Mouse (Mus musculus) heart, embryonic 12.5 days (tissue): ENCODE data around the gene Fam120b. TPM values are rescaled to one million over a fixed set of nuclear protein-coding genes. Genes with fewer than 3 reads are reported as not detected.
A peak's percentile ranks its signal among the peaks of the same experiment; 100 is the strongest.

ENCODE experiments used
- ATAC-seq: fragments of 200-750 bp; cut with Nextera tagmentation; 2 replicates; pipeline ENCODE4 v1.8.0; 2017; ENCODE audit warnings: moderate TSS enrichment, moderate library complexity; ENCODE audit not compliant: insufficient number of reproducible peaks, low FRiP score
- H3K27ac ChIP-seq: fragments of 300-500 bp; sonication (generic); 2 replicates; pipeline ENCODE4 v1.5.1; 2016; ENCODE audit warnings: mild to moderate bottlenecking, moderate library complexity; ENCODE audit not compliant: poor library complexity, severe bottlenecking
- H3K27me3 ChIP-seq: fragments of 300-500 bp; sonication (generic); replicated peaks from 2 replicates; pipeline ENCODE4 v1.6.1; 2016; ENCODE audit warnings: mild to moderate bottlenecking, moderate library complexity
- H3K36me3 ChIP-seq: fragments of 300-500 bp; sonication (generic); 2 replicates; pipeline ENCODE4 v1.6.1; 2016; ENCODE audit warnings: mild to moderate bottlenecking, moderate library complexity
- H3K4me1 ChIP-seq: fragments of 300-500 bp; sonication (generic); replicated peaks from 2 replicates; pipeline ENCODE4 v1.6.1; 2016; ENCODE audit warnings: mild to moderate bottlenecking
- H3K4me2 ChIP-seq: fragments of 300-500 bp; sonication (generic); 2 replicates; pipeline ENCODE4 v1.6.1; 2016; ENCODE audit warnings: mild to moderate bottlenecking, moderate library complexity
- H3K4me3 ChIP-seq: fragments of 300-500 bp; sonication (generic); 2 replicates; pipeline ENCODE4 v1.5.1; 2016; ENCODE audit warnings: mild to moderate bottlenecking
- H3K9ac ChIP-seq: fragments of 300-500 bp; sonication (generic); 2 replicates; pipeline ENCODE4 v1.6.1; 2016; ENCODE audit warnings: mild to moderate bottlenecking, moderate library complexity
- H3K9me3 ChIP-seq: fragments of 300-500 bp; sonication (generic); replicated peaks from 2 replicates; pipeline ENCODE4 v1.6.1; 2016; ENCODE audit warnings: mild to moderate bottlenecking, moderate library complexity
- WGBS: fragments of 180-500 bp; shearing (Covaris S2); methylation state at CpG from one replicate; pipeline ENCODE4 v1.1.7; 2016; 5-methylcytosine and 5-hydroxymethylcytosine counted together
- polyA plus RNA-seq: library from polyadenylated mRNA; unstranded; fragments of >200 nt; fragmentation: Nextera tagmentation; extraction: Ambion mirVana; gene quantifications from 2 replicates; pipeline ENCODE4 v1.2.1, GENCODE M21; 2016

Fam120b gene
- polyA plus RNA-seq, 1 experiment from 2014 or later, result 17.2 TPM

DNA sequence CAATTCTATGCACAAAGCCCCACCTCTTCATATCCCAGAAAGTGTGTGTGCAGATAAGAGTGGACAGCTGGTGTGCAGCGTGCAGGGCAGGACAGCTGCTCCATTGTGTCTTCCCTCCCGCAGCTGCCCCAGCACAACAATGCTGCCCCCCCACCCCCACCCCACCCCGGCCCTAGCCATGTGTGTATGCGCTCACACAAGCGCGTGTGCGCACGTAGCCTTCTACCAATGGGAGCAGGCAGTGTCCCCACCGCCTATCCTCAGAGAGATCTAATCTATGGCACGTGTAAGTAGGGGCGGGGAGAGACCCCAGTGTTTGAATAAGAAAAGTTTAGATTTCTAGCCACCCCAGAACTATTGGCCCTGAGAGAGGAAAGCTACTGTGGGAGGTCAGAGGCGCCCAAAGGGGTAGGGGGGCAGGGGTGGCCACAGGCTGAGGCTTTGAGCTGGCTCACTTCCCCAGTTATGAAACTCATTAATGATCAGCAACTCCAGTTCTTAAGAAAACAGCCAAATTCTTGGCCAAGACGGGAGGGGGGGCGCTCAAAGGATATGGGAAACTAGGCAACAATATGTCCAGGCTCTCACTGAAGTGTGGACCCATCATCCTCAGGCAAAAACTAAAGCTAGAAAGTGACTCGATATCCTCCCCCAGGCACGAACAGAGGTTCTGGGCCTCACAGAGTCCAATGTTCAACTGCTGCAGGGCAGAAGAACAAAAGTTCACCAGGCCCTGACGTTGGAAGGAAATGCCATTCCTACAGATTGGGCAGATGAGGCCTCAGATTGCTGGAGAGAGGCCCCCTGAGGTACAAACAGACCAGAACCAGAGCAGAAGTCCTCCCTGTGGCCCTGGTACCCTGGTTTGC, 23.8 kb upstream of the Fam120b start:
- peak overlapping the region; percentile 99 for H3K4me2 ChIP-seq
- 0 out of 2 replicates have a peak, but pooled peaks have one; percentile 15 for ATAC-seq
- H3K9ac ChIP-seq, result 0 out of 2 replicates have a peak overlapping the region, but pooled peaks have one; percentile 1
- peaks cover 26% of the 10 kb centered on the region for H3K4me1 ChIP-seq
- peak overlapping the region; percentile 54; the same call in 1 of the 2 replicates for H3K27ac ChIP-seq
- peak overlapping the region; percentile 70 for H3K4me3 ChIP-seq
- H3K9me3 ChIP-seq, result no peaks in the 10 kb centered on the region
- peaks cover 8% of the 10 kb centered on the region for H3K36me3 ChIP-seq
- peaks cover 62% of the 10 kb centered on the region for H3K27me3 ChIP-seq
- WGBS, result 45% methylated on average over 17 of the region's 17 CpGs

DNA sequence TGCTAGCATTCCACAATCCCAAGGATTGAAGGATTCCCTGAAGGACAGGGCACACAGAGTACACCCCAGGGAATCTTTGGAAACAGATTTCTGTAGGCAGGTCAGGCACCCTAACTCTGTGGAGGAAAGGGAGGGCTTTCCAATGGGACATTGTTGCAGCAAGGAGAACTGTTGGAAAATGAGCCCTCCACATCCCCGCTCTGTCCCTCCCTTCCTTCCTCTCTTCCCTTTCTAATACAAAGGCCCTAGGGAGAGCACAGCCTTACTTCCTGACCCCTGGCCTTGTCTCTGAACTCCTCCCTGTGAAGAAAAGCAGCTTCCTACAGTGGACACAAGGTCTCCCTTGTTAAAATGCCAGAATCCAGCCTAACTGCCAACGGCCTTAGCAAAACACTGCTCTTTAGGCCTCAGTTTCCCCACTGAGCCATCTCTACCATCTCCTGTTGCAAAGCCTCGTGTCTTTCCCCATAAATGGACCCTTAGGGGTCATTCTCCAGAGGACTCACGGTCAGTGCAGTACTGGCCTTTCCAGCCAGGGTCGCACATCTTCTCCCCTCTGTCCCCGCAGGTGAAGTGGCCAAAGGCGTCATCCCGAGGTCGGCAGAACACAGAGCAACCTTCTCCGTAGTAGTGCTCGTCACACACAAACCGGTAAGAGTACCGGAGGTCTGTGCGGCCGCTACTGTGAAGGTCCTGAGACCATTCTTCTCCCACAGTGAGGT, 22.9 kb upstream of the Fam120b start:
- H3K27ac ChIP-seq, result 0 out of 2 replicates have a peak overlapping the region, but pooled peaks have one; percentile 54

DNA sequence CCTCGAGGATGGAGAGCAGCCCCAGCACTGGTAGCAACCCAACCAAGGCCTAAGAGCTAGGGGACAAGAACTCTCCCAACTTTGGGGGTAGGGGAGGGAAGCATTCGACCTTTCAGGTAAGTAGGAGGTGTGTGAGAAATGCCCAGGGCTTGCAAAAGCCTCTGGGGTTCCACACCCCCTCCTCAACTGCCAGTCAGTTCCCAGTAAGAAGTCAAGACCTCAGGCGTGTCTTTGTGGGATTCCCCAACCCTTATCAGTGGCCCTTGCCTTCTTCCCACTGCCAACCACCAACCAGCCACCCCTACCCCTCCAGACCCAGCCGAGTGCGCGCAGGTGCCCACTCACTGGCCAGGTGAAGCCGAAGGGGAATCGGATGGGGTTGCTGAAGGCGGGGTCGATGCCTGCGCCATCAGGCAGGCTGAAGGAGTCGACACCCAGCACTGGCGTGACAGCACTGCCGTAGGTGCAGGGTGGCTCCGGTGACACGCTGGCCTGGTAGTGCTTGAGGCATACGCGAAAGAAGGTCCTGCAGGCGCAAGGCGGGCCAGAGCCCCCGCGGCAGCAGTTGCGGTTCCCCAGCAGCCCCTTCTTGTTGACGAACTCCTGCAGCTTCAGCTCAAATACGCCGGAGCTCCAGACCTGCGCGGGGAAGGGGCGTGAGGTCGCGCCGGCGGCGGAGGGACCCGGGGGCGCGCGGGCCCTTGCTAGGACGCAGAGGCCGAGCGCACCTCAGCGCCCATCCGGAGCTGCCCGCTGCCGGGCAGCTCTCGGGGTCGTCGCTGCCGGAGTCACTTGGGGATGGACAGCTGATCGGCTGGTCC, 21.5 kb upstream of the Fam120b start:
- WGBS, result 2% methylated on average over 50 of the region's 50 CpGs
- H3K27ac ChIP-seq, result peak overlapping the region; percentile 40; the same call in 1 of the 2 replicates

More for the DNA sequence above, 22.9 kb upstream of the Fam120b start:
- H3K4me3 ChIP-seq, result peak overlapping the region; percentile 70
- no peaks in the 10 kb centered on the region for H3K9me3 ChIP-seq
- peaks cover 8% of the 10 kb centered on the region for H3K36me3 ChIP-seq
- 0 out of 2 replicates have a peak overlapping the region, but pooled peaks have one; percentile 1 for H3K9ac ChIP-seq
- ATAC-seq, result no peak
- peaks cover 33% of the 10 kb centered on the region for H3K4me1 ChIP-seq
- WGBS, result 54% methylated on average over 15 of the region's 15 CpGs
- peaks cover 68% of the 10 kb centered on the region for H3K27me3 ChIP-seq
- H3K4me2 ChIP-seq, result peak overlapping the region; percentile 99

DNA sequence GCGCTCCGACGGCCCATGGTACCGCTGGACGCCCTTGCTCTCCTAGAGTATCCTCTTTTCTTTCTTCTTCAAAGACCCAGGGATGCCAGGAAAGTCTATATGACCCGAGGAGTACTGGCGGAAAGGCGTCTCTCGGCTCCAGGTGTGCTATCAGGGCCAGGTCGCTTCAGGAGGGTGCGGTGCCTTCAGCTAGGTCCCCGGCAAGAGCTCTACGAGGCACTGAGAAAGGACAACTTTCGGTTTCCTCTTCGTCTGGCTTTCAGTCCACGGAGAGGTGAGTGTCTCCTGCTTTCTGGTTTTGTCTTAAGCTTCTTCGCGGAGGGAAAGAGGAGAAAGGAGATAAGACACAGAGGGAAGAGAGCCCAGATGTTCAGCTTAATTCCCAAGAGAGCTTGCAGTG, 20.8 kb upstream of the Fam120b start:
- peak overlapping the region; percentile 40 for H3K27ac ChIP-seq
- peaks cover 75% of the 10 kb centered on the region for H3K27me3 ChIP-seq
- no peaks in the 10 kb centered on the region for H3K9me3 ChIP-seq
- H3K4me3 ChIP-seq, result peak overlapping the region; percentile 70
- H3K36me3 ChIP-seq, result no peaks in the 10 kb centered on the region
- H3K9ac ChIP-seq, result peak overlapping the region; percentile 76
- H3K4me2 ChIP-seq, result peak overlapping the region; percentile 99
- WGBS, result under 1% methylated on average over 18 of the region's 18 CpGs
- H3K4me1 ChIP-seq, result peaks cover 33% of the 10 kb centered on the region
- ATAC-seq, result no peak

More for the DNA sequence above, 21.5 kb upstream of the Fam120b start:
- H3K4me1 ChIP-seq, result peaks cover 33% of the 10 kb centered on the region
- no peaks in the 10 kb centered on the region for H3K9me3 ChIP-seq
- peak overlapping the region; percentile 76 for H3K9ac ChIP-seq
- no peaks in the 10 kb centered on the region for H3K36me3 ChIP-seq
- H3K4me3 ChIP-seq, result peak overlapping the region; percentile 70
- no peak for ATAC-seq
- peak overlapping the region; percentile 99 for H3K4me2 ChIP-seq
- H3K27me3 ChIP-seq, result peaks cover 74% of the 10 kb centered on the region

DNA sequence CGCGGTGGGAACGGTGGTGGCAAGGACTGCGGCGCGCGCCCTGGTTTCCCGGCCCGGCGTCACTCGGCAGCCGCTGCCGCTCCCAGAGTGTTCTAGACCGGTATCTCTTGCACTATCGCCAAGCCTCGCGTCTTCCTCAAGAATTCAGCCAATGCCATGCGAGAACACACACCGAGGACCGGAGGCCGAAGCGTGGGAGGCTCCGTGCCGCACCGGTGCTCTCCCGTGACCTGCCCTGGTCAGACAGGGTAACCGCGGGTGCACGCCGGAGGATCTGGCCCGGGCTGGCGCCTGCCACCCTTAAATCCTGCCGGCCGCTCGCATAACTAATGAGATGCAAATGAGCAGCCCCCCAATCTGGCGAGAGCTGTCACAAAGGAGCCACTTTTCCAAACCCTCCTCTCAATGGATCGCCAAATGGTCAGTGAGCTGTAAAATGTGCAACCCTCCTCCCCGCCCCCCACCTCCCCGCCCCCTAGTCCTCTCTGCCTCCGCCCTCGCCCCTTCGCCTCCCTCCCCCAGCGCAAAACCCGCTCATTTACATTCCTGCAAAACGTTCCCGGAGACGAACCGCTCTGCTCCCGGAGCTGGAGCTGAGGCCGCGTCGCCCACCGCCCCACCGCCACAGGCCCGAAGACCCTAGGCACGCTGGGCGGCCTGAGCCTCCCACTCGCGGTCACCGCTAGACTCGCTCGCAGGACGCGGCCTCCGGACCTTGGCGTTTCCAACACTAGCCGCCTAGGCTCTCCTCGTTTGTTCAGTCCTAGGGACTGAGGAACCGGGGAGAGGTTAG, 20.1 kb upstream of the Fam120b start:
- Histone ChIP-seq H3K4me3 (peak overlapping the region; percentile 70), H3K4me2 (peak overlapping the region; percentile 99), H3K9ac (peak overlapping the region; percentile 76), H3K27ac (peak overlapping the region; percentile 40), H3K27me3 (peaks cover 75% of the 10 kb centered on the region), H3K9me3 (no peaks in the 10 kb centered on the region), H3K4me1 (peaks cover 37% of the 10 kb centered on the region), H3K36me3 (no peaks in the 10 kb centered on the region)
- ATAC-seq, result peak; percentile 73
- WGBS, result under 1% methylated on average over 67 of the region's 69 CpGs

DNA sequence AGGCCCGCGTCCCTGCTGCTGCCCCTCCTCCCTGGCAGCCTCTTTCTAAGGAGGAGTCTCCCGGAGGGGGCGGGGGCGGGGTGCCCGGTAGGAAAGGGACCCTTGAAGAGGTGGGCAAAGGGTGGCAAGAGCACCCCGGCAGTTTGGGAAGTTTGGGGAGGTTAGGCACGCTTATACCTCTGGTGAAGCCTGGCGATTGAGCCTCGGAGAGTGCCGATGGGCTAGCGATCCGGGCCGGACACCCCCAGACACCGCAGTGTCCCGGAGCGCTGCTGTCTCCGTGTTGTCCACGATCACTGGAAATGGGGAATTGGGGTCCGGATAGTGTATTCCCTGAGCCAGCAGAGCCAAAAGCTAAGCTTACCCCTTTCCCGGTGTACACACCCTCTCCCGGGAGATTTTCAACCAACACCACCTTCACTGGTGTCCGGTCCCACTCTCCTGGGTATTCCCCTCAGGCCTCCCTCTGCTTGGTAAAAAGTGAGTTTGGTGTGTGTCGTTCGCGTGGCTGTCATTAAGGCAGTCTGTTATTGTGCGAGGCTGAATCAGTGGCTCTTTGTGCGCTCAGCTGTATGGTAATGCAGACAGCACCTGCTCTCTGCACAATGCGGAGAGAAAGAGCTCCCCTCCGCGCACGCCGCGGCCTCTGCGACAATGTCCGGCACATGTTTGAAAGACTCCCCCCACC, 19.4 kb upstream of the Fam120b start, which contains the start of gene Dll1:
Gene Dll1 (minus strand): TSS at position 379 of the 688 bp plus-strand sequence.
- Histone ChIP-seq H3K27me3 (peaks cover 82% of the 10 kb centered on the region), H3K4me1 (peaks cover 40% of the 10 kb centered on the region), H3K9me3 (no peaks in the 10 kb centered on the region), H3K36me3 (no peaks in the 10 kb centered on the region), H3K4me3 (peak within 1 kb of the TSS; percentile 70), H3K27ac (peak within 1 kb of the TSS; percentile 40), H3K4me2 (peak within 1 kb of the TSS; percentile 99), H3K9ac (peak within 1 kb of the TSS; percentile 76)
- WGBS, result under 1% methylated on average over 36 of the region's 36 CpGs
- no peak; the same call in 1 of the 2 replicates for ATAC-seq

DNA sequence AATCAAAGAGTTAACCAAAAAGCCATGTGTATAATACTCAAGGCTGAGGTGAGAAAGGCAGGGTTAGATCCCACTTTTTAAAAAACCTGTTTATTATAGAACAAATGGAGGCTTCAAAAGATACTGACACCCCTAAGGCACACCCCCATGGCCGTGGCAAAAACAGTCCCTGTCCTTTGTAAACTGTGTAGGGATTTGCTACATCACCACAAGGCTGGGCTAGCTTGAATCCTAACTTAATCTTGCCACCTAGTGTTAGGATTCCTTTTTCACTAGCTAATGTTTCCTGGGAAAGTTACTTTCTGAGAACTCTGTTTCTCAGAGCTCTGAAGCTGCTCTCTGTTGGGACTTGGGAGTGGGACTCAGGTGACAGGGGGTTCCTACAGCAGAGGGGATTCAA, 18.1 kb upstream of the Fam120b start:
- 0% methylated on average over 1 of the region's 1 CpGs for WGBS

DNA sequence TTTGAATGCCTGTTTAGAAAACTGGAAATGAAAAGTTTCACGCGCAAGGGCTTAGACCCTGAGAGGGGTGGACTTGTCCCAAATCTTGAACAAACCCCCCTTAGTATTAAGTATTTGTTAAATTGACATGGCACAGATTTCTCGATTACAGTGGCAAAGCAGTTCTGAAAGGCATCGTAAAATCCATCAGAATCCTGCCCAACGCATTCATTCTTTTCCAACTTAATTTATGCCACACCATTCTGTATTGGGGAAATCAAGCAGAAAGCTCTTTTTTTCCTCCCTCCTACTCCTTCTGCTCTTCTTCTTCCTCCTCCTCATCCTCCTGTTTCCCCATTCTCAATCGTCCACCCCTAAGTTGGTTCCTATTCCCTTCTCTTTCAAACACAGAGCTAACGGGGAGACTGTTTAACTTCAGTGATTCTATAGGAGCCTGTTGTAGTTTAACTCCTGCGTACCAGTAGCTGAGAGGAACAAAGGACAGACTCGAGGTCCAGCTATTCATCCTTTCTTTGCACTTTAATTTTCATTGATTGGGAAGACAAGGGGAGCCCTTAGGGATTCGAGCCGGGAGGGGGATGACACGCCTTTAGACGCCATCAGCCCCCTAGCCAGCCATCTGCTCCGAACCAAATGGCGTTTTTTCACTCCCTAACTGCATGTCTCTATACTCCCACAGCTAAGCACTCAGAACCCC, 17.4 kb upstream of the Fam120b start:
- Histone ChIP-seq H3K4me2 (no peak overlapping the region), H3K36me3 (no peaks in the 10 kb centered on the region), H3K4me3 (no peak overlapping the region), H3K9me3 (no peaks in the 10 kb centered on the region), H3K9ac (no peak overlapping the region), H3K27me3 (peaks cover 84% of the 10 kb centered on the region), H3K4me1 (peaks cover 34% of the 10 kb centered on the region), H3K27ac (no peak overlapping the region)
- ATAC-seq, result no peak
- WGBS, result 14% methylated on average over 15 of the region's 15 CpGs

More for the DNA sequence above, 18.1 kb upstream of the Fam120b start:
- H3K4me2 ChIP-seq, result peak overlapping the region; percentile 28; the same call in 1 of the 2 replicates
- H3K36me3 ChIP-seq, result no peaks in the 10 kb centered on the region
- no peak overlapping the region for H3K9ac ChIP-seq
- no peak for ATAC-seq
- H3K27ac ChIP-seq, result no peak overlapping the region
- no peak overlapping the region for H3K4me3 ChIP-seq
- H3K27me3 ChIP-seq, result peaks cover 85% of the 10 kb centered on the region
- no peaks in the 10 kb centered on the region for H3K9me3 ChIP-seq
- peaks cover 34% of the 10 kb centered on the region for H3K4me1 ChIP-seq
